Mouse (Mus musculus): Measurements from ENCODE around the gene Gucd1.
"Not testable (repeated sequence)": the region's sequence is repeated elsewhere in the genome, so short reads cannot be mapped to it uniquely, and the experiment has no call there.

Gene Gucd1

DNA sequence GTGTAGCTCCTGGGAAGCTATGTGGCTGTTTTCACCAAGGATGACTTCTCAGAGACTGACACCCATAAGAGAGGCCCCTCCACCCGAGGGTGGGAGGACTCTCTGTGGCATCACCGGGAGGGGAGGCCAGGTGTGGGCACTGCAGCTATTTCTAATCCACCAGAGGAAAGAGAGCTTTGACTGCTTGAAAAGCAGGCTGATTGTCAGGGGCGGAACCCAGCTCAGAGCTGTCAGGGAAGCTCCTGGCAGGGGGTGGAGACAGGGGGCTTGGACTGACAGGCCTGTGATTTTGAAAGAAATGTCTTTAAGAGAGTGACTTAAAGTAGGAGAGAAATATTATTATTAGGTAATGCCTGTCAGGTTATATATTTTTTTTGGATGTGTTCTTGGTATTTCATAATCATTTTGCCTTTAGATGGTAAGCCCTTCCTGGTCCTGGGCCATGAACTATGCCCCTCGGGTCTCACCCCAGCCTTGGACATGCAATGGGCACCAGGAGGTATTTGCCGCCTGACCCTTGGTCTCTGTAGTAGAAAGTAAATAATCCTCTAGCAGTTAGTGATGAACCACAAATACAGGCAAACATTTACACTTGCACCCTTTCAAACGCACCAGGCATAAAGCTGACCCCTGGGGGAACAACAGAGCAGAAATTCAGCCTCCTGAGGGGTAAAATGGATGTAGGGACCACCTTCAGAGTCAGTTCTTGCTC, 42.5 kb downstream of the Gucd1 start:
- DNase-seq (ENCODE audit: low spot score in 2 of 2) = peak in 1 of 2 experiments; percentile 39

DNA sequence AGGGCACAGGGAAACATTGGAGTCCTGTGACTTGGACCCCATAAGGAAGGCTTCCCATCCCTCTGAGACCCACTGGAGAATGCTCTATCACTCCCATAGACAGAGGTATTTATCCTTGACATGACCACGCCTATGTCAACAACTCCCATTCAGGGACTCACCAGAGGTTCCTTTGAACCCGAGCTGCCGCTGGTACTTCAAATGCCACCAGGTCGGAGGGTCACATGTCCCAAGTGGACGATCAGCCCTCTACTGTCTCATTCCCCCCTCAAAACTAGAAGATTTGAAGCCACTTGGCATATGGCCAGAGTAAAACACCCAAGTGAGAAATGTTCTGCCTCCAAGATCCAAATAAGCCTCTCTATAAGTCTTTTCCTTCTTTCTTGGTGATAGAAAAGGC, 43.2 kb downstream of the Gucd1 start:
- DNase-seq (ENCODE audit: low spot score in 2 of 2) = no peak

GRCm38 (mm10) chr10:75473411-75473810, 44.4 kb downstream of the Gucd1 start:
- DNase-seq (ENCODE audit: low spot score in 2 of 2) = no peak

DNA sequence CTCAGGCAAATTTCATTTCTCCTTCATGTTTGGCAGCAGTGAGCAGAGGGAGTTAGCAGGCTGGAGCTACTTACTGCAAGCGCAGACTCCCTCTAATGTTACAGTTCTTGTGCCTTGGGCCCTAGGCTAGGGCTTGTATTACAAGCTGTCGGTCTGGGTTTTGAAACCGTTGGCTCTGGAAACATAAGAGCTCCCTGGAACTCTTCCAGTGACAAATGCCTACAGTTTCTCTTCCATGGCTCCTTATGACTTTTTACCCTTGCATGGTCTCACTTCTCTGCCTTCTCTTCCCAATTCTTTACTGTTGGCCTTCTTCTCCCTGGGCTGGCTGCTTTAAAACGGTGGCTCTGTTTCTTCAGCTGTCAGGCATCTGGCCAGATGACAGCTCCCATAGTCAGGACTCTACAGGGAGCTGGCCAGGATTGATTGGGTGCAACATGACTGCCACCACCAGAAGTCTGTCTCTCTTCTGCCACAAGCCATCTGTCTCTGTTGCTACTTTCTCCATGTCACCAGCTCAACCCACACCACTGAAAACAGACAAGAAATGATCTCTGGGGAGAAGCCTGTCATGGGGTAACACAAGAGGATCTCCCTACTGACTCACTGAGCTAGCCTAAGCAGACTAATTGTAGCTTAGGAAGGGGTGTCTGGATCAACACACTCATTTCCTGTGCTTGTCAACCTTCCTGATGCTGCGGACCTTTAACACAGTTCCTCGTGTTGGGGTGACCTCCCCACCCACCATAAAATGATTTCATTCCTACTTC, 51.8 kb downstream of the Gucd1 start:
- no peak for DNase-seq (ENCODE audit: low spot score in 2 of 2)

GRCm38 (mm10) chr10:75462728-75463127, 55.0 kb downstream of the Gucd1 start:
- DNase-seq (ENCODE audit: low spot score in 2 of 2) = no peak

GRCm38 (mm10) chr10:75458329-75458728, 59.4 kb downstream of the Gucd1 start:
- no peak for DNase-seq (ENCODE audit: low spot score in 2 of 2)

- DNase-seq (ENCODE audit: low spot score in 2 of 2) = no peak
Measured at GRCm38 (mm10) chr10:75457852-75458251, 59.9 kb downstream of the Gucd1 start.

DNA sequence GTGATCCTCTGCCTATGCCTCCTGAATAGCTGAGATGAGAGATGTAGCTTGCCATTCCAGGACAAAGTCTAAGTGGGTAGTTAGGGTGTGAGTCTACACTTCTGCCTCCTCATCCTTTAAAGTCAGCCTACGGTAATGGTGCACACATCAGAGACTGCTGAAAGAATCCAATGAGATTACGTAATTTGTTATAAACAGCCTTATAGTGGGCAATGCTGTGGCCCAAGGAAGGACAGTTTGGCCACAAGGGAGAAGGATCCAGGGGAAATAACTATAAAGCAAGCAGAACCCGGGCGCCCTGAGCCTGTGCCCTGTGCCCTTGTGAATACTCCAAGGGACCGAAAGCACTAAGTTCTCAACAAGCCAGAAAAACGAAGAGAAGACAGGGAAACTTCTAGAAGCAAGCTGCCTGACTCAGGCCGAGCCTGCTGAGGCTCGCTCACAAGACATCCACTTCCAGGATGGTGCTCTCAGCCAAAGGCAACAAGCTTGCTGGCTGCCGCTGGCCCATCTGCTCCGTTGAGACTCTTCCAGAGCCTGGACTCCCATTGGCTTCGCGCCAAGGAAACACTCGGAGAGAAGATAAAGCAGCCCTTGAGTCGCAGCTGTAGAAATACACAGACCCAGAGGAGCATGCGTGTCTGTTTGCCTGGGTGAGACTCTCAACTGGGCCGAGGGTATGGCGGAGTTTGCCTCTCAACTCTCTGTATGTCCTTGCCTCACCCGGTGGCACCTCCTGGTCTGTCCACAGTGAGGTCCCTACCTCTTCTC, 61.5 kb downstream of the Gucd1 start:
- DNase-seq (ENCODE audit: low spot score in 2 of 2) = not testable (repeated sequence)

- DNase-seq (ENCODE audit: low spot score in 2 of 2) = peak in 1 of 2 experiments; percentile 67
Measured at GRCm38 (mm10) chr10:75451036-75451786, 66.6 kb downstream of the Gucd1 start.

DNA sequence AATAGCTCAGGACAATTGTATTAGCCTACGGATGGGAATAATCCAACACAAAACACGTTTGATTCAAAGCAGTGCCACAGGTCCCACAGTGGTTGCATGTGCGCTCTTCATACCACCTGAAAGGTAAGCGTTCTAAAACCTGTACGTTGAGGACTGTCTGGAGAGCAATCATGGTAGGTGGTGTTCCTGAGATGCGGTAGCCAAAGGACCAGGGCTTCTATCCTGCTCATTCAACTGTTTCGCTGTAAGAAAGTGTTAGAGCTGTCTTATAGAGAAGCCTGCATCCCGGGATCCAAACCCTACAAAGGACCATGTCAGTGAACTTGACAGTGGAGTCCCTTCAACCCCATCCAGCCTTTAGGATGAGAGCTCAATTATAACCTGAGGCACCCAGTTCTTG, 67.4 kb downstream of the Gucd1 start:
- no peak for DNase-seq (ENCODE audit: low spot score in 2 of 2)

- no peak for DNase-seq (ENCODE audit: low spot score in 2 of 2)
Measured at GRCm38 (mm10) chr10:75448806-75449420, 68.9 kb downstream of the Gucd1 start.

- no peak for DNase-seq (ENCODE audit: low spot score in 2 of 2)
Measured at GRCm38 (mm10) chr10:75447489-75447888, 70.3 kb downstream of the Gucd1 start.

GRCm38 (mm10) chr10:75446501-75447083, 71.2 kb downstream of the Gucd1 start:
- no peak for DNase-seq (ENCODE audit: low spot score in 2 of 2)

DNA sequence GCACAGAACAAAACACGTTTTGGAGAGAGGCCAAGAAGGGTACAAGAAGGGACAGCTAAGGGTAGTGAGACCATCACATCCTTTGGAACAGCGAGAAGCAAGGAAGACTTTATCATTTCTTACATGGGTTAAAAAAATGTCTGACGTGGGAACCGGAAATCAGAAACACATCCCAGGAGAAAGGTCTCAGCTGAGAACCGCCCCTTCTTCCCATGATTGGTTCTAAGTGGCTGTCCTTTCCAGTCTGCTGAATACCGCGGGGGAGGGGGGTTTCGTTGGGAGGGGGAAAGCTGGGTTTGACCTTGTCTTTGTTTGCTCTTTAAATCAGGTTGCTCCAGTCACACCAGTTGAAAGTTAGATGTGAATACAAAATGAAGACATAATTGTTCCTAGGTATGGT, 72.7 kb downstream of the Gucd1 start:
- DNase-seq (ENCODE audit: low spot score in 2 of 2) = no peak

DNA sequence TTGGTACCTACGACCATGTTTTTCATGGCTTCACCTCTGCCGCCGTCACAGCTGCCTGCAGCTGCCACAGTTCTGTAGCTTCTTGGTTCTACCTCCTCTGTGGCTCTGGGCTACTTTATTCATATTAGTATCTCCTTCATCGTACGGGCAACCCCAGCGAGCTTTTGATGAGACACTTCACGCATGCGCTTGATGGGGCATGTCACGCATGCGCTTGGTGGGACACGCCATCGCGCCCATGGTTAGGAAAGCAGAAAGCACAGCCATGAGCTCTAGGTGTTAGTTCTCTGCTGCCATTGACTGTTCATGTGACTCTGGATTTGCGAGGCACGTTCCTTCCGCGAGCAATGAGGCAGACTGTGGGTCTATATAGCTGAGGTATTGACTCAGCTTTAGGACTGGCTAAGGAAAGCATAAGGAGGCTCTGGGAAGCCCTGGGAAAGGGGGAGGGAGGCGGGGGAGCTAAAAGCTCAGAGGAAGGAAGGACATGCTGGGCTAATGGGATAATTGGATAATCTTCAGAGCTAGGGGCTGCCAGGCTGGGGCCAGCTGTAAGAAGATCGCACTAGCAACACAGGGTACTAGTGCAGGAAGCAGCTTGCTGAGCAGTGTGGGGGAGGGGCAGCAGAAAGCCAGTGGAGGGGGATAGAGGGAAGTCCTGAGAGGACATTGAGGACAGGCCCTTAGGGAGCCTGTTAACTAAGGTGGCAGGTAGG, 73.5 kb downstream of the Gucd1 start:
- DNase-seq (ENCODE audit: low spot score in 2 of 2) = no peak

DNA sequence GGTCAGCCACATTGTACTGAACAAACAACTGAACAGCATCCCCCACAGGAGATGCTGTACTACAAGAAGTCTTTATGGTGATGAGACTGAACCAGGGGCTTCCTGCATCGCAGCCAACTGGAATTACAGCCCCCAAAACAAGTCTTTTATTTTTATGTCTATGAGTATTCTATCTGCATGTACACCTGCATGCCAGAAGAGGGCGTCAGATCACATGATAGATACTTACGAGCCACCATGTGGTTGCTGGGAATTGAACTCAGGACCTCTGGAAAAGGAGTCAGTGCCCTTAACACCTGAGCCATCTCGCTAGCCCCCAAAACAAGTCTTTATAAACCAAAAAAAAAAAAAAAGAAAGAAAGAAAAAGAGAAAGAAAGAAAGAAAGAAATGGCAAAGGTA, 74.8 kb downstream of the Gucd1 start:
- no peak for DNase-seq (ENCODE audit: low spot score in 2 of 2)

DNA sequence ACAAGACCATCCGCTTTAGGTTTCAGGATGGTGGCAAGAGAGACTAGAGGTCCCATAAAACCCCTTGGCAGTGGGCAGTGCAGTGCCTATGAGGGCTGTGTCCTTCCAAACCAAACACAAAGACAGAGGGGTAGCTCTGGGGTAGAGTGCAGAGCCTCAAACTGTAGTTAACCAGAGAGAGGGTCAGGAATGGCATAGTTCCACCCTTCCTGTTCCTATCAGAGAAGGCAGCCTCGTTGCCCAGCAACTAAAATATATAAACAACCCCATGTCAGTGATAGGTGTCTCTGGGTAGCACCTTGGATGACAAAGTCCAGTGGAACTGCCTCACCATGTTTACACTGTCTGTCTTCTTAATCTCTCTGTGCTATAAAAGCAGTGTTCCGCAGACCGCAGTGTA, 76.0 kb downstream of the Gucd1 start:
- no peak for DNase-seq (ENCODE audit: low spot score in 2 of 2)

DNA sequence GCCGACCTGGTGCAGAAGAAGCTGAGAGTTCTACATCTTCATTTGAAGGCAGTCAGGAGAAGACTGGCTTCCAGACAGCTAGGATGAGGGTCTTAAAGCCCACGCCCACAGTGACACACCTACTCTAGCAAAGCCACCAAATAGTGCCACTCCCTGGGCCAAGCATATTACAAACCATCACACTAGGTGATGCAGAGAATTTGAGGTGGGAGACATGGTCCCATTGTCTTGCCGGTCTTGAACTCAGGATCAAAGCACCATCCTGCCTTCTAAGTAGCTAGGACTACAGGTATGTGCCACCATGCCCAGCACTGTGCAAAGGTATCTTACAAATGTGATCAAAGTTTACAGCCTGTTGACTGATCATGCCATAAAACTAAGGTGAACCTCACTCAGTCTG, 77.0 kb downstream of the Gucd1 start:
- no peak for DNase-seq (ENCODE audit: low spot score in 2 of 2)

- DNase-seq (ENCODE audit: low spot score in 2 of 2) = peak; percentile 54 to 61
Measured at GRCm38 (mm10) chr10:75439211-75439811, 78.5 kb downstream of the Gucd1 start.

Data from right cerebral cortex, postnatal 10 days (tissue).